Mouse (Mus musculus) limb, embryonic 11.5 days (tissue): Measurements from ENCODE around the gene Epha8. TPM values are rescaled to one million over a fixed set of nuclear protein-coding genes. Genes with fewer than 3 reads are reported as not detected.

Source experiments
- ATAC-seq: fragments of 200-750 bp; cut with Nextera tagmentation; 2 replicates; pipeline ENCODE4 v1.8.0; 2017; ENCODE audit warnings: low read depth; ENCODE audit not compliant: insufficient number of reproducible peaks, low FRiP score, low TSS enrichment
- DNase-seq: peaks from one replicate; pipeline ENCODE4 v3.0.0-alpha.2; 2015; ENCODE audit warnings: low spot score
- H3K27ac ChIP-seq: fragments of 300-500 bp; sonication (generic); replicated peaks from 2 replicates; pipeline ENCODE4 v1.5.1; 2014; ENCODE audit warnings: low read depth, mild to moderate bottlenecking, low read length
- H3K27me3 ChIP-seq: fragments of 300-500 bp; sonication (generic); 2 replicates; pipeline ENCODE4 v1.6.1; 2014; ENCODE audit warnings: mild to moderate bottlenecking, low read length, mixed read lengths; ENCODE audit not compliant: control insufficient read depth, insufficient read depth
- H3K36me3 ChIP-seq: fragments of 300-500 bp; sonication (generic); 2 replicates; pipeline ENCODE4 v1.6.1; 2014; ENCODE audit warnings: mild to moderate bottlenecking, low read length, moderate library complexity, mixed read lengths; ENCODE audit not compliant: control insufficient read depth, insufficient read depth
- H3K4me1 ChIP-seq: fragments of 300-500 bp; sonication (generic); 2 replicates; pipeline ENCODE4 v1.6.1; 2014; ENCODE audit warnings: low read length, mixed read lengths; ENCODE audit not compliant: control insufficient read depth, insufficient read depth
- H3K4me2 ChIP-seq: fragments of 300-500 bp; sonication (generic); 2 replicates; pipeline ENCODE4 v1.6.1; 2014; ENCODE audit warnings: low read depth, mild to moderate bottlenecking, moderate library complexity; ENCODE audit not compliant: severe bottlenecking
- H3K4me3 ChIP-seq: fragments of 300-500 bp; sonication (generic); 2 replicates; pipeline ENCODE4 v1.5.1; 2014; ENCODE audit warnings: low read depth, low read length
- H3K9ac ChIP-seq: fragments of 300-500 bp; sonication (generic); 2 replicates; pipeline ENCODE4 v1.6.1; 2014; ENCODE audit warnings: mild to moderate bottlenecking, low read length
- H3K9me3 ChIP-seq: fragments of 300-500 bp; sonication (generic); 2 replicates; pipeline ENCODE4 v1.6.1; 2016; ENCODE audit warnings: low read length; ENCODE audit not compliant: control insufficient read depth
- WGBS: fragments of 180-500 bp; shearing (Covaris S2); extraction: QIAGEN DNeasy Blood & Tissue Kit; methylation state at CpG from one replicate; pipeline ENCODE4 v1.1.7; 2014; 5-methylcytosine and 5-hydroxymethylcytosine counted together
- polyA plus RNA-seq: library from polyadenylated mRNA; unstranded; fragments of >200 nt; fragmentation: Nextera tagmentation; extraction: Ambion mirVana; gene quantifications from 2 replicates; pipeline ENCODE4 v1.2.1, GENCODE M21; 2014

Gene Epha8
- polyA plus RNA-seq, 1 experiment from 2014 or later: 0.09 TPM

- Histone ChIP-seq H3K4me3 (no peak overlapping the region), H3K4me2 (no peak overlapping the region), H3K9me3 (no peaks in the 10 kb centered on the region), H3K4me1 (0 out of 2 replicates have a peak, but pooled peaks cover 3% of the 10 kb centered on the region), H3K36me3 (no peaks in the 10 kb centered on the region), H3K27ac (no peak overlapping the region), H3K27me3 (peaks cover 20% of the 10 kb centered on the region), H3K9ac (no peak overlapping the region)
- DNase-seq (no peak), ATAC-seq (no peak)
- 6% methylated on average over 15 of the region's 15 CpGs for WGBS
These were observed 60.8 kb downstream of the Epha8 start for GRCm38 (mm10) chr4:136895861-136896260.

- DNase-seq: no peak
- Histone ChIP-seq H3K4me1 (0 out of 2 replicates have a peak, but pooled peaks cover 3% of the 10 kb centered on the region), H3K9ac (no peak overlapping the region), H3K27ac (no peak overlapping the region), H3K4me2 (no peak overlapping the region), H3K36me3 (no peaks in the 10 kb centered on the region), H3K9me3 (no peaks in the 10 kb centered on the region), H3K4me3 (no peak overlapping the region), H3K27me3 (peaks cover 20% of the 10 kb centered on the region)
- WGBS: 71% methylated on average over 4 of the region's 4 CpGs
- no peak for ATAC-seq
These were observed 61.8 kb downstream of the Epha8 start for GRCm38 (mm10) chr4:136894821-136895220.

DNA sequence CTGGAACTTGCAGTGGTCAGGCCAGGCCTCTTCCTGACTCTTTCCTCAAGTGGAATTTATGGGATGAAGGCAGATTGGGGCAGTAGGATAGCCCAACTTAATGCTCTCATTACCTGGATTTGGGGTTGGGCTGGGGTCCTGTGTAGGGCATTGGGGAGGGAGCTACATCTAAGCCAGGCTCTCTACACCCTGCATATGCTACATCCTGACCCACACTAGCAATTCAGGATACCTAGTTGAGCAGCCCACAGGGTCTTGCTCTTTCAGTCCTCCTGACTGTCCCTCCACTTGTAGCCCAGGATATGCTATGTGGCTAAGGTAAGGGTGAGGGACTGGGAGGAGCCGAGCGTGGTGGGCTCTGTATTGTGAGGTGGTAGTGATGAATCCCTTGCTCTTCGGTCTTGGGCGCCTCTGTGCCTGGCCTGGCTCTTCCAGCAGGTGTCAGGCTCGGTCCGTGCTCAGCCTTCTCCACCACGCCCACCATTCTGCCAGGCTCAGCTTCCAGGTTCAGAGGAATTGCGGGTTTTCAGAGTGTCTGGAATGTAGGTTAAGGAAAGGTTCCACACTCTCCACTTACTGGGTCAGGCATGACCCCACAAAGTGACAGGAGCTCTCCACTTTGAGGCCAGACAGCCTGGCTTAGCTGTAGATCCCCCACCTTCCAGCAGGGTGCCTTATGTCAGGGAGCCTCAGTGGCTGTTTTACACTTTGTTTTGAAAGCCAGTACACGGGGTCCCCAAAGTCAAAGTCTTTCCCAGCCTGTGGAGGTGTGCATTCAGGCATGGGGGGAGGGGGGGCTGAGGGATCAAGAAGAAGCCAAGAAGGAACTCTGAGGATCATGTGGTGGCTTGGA is 62.7 kb downstream of the Epha8 start:
- peak; percentile 68 for DNase-seq
- no peak overlapping the region for H3K27ac ChIP-seq
- no peak overlapping the region for H3K9ac ChIP-seq
- H3K4me1 ChIP-seq: 0 out of 2 replicates have a peak, but pooled peaks cover 3% of the 10 kb centered on the region
- no peaks in the 10 kb centered on the region for H3K36me3 ChIP-seq
- no peak overlapping the region for H3K4me3 ChIP-seq
- H3K9me3 ChIP-seq: no peaks in the 10 kb centered on the region
- ATAC-seq: 0 out of 2 replicates have a peak, but pooled peaks have one; percentile 35
- no peak overlapping the region for H3K4me2 ChIP-seq
- 6% methylated on average over 9 of the region's 9 CpGs for WGBS
- H3K27me3 ChIP-seq: peaks cover 20% of the 10 kb centered on the region

DNA sequence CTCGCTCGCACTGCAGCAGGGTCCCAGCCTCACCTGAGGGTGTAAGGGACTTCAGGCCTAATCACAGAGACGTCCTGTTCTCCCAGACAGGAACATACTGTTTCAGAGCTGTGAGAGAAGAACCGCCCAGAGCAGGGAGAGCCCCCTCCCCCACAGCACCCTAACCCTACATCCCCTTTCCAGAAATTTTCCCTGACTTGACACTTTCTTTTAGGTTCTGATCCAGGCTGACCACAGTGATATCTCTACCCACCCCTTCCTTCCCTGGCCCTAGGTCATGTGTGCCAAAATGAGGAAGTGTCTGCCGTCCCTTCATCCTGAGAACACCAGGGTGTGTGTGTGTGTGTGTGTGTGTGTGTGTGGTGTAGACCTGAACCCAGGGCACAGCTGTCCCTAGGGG is 63.8 kb downstream of the Epha8 start, which contains the start of gene C1qc:
Gene C1qc (minus strand): TSS at position 255 of the 400 bp plus-strand sequence.
- Histone ChIP-seq H3K4me1 (0 out of 2 replicates have a peak, but pooled peaks cover 3% of the 10 kb centered on the region), H3K36me3 (no peaks in the 10 kb centered on the region), H3K4me3 (no peak within 1 kb of the TSS), H3K9ac (no peak within 1 kb of the TSS), H3K9me3 (no peaks in the 10 kb centered on the region), H3K27ac (no peak within 1 kb of the TSS), H3K27me3 (peaks cover 20% of the 10 kb centered on the region), H3K4me2 (no peak within 1 kb of the TSS)
- DNase-seq: no peak
- no peak for ATAC-seq
- 65% methylated on average over 5 of the region's 5 CpGs for WGBS

GRCm38 (mm10) chr4:136892371-136892770 is 64.2 kb downstream of the Epha8 start:
- no peak overlapping the region for H3K9ac ChIP-seq

DNA sequence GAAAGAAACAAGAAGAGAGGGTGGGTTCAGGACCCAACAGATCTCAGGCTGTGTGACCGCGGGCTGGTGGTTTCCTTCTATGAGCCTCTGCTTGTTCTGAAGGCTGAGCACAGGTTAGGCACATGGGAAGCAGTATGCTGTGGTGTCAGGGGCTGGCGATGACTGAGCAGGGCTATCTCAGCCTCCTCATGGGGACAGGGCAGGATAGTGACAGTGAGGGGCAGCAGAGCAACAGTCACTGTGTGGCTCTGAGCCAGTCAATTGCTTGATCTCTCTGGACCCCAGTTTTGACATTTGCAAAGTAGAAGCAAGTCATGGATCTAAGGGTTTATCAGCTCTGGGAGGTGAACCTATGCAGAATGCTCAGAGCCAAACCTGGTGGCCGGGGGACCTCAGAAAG is 65.5 kb downstream of the Epha8 start:
- H3K4me1 ChIP-seq: 0 out of 2 replicates have a peak, but pooled peaks cover 3% of the 10 kb centered on the region
- H3K27me3 ChIP-seq: peaks cover 13% of the 10 kb centered on the region
- WGBS: 86% methylated on average over 4 of the region's 4 CpGs
- DNase-seq (no peak), ATAC-seq (no peak)
- H3K9ac ChIP-seq: no peak overlapping the region
- no peaks in the 10 kb centered on the region for H3K36me3 ChIP-seq
- no peak overlapping the region for H3K4me2 ChIP-seq
- H3K4me3 ChIP-seq: no peak overlapping the region
- H3K27ac ChIP-seq: no peak overlapping the region
- H3K9me3 ChIP-seq: no peaks in the 10 kb centered on the region

More at GRCm38 (mm10) chr4:136892371-136892770, 64.2 kb downstream of the Epha8 start:
- ATAC-seq (no peak), DNase-seq (no peak)
- Histone ChIP-seq H3K27me3 (peaks cover 17% of the 10 kb centered on the region), H3K4me1 (0 out of 2 replicates have a peak, but pooled peaks cover 3% of the 10 kb centered on the region), H3K9me3 (no peaks in the 10 kb centered on the region), H3K4me3 (no peak overlapping the region), H3K27ac (no peak overlapping the region), H3K36me3 (no peaks in the 10 kb centered on the region), H3K4me2 (no peak overlapping the region)
- WGBS: 57% methylated on average over 7 of the region's 7 CpGs

- peaks cover 8% of the 10 kb centered on the region; the same call in 1 of the 2 replicates for H3K27me3 ChIP-seq
- 84% methylated on average over 15 of the region's 15 CpGs for WGBS
- H3K9me3 ChIP-seq: no peaks in the 10 kb centered on the region
- no peaks in the 10 kb centered on the region for H3K36me3 ChIP-seq
- no peak overlapping the region for H3K27ac ChIP-seq
- H3K4me1 ChIP-seq: no peaks in the 10 kb centered on the region
- H3K9ac ChIP-seq: no peak overlapping the region
- no peak overlapping the region for H3K4me3 ChIP-seq
- ATAC-seq (no peak), DNase-seq (no peak)
- H3K4me2 ChIP-seq: no peak overlapping the region
These were observed 66.6 kb downstream of the Epha8 start for GRCm38 (mm10) chr4:136889981-136890380.

DNA sequence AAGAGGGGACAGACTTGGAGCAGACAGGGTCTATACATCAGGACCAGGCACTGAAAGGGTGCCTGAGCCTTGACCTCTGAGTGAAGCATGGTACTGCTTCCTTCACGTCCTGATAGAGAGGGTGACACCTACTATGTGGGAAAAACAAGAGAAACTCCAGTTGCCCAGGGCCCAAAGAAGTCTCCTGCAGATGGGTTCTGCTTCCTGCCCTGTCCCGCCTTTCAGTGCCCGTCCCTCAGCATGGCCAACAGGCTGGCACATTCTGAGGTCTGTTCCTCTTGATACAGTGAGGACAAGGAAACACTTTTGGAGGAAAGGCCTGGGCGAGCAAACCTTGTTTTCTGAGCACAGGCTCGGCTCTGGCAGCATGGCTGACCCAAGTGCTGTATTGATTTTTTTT is 68.9 kb downstream of the Epha8 start:
- Histone ChIP-seq H3K4me2 (no peak overlapping the region), H3K4me1 (no peaks in the 10 kb centered on the region), H3K36me3 (no peaks in the 10 kb centered on the region), H3K4me3 (no peak overlapping the region), H3K9ac (no peak overlapping the region), H3K27me3 (0 out of 2 replicates have a peak, but pooled peaks cover 3% of the 10 kb centered on the region), H3K9me3 (no peaks in the 10 kb centered on the region), H3K27ac (no peak overlapping the region)
- ATAC-seq: no peak
- WGBS: 71% methylated on average over 5 of the region's 5 CpGs
- DNase-seq: no peak
